Mouse (Mus musculus): ENCODE data around the gene Xdh. TPM values are rescaled to one million over a fixed set of nuclear protein-coding genes. Genes with fewer than 3 reads are reported as not detected.

The Xdh gene
- polyA plus RNA-seq, 1 experiment: 0.33 TPM

DNA sequence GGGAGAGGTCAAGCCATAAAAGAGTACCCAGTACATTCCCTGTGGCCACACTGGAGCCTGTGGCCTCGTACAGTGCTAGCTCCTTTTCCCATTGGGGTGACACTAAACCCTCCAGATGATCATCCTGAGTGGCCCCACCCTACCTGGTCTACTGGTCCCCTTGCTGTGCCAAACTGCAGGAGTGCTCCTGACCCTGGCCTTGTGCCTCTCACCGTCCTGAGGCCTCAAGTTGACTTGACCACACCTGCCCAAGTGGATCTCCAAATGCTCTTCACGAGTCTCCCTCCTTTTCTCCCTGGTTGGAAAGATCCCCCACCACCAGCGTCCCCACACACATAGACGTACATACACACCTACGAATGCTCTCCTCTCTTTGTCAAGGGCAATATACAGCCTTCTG is 69.7 kb downstream of the Xdh start:
- Histone ChIP-seq H3K4me3 (ENCODE audit: insufficient read depth, poor library complexity, severe bottlenecking) (no peak overlapping the region), H3K79me2 (ENCODE audit: control insufficient read depth, insufficient read depth) (no peaks in the 10 kb centered on the region), H3K36me3 (ENCODE audit: control insufficient read depth, insufficient read depth) (no peaks in the 10 kb centered on the region), H3ac (ENCODE audit: control insufficient read depth, insufficient read length, low read depth) (no peak overlapping the region), H3K79me3 (ENCODE audit: low read depth) (no peaks in the 10 kb centered on the region), H3K27me3 (ENCODE audit: control insufficient read depth, insufficient read depth, insufficient read length) (peaks cover 4% of the 10 kb centered on the region)
- TF ChIP-seq MYOG (IDR thresholded peaks at IDR 0.05; ENCODE audit: control insufficient read depth, extremely low read depth, insufficient read length): no peak

DNA sequence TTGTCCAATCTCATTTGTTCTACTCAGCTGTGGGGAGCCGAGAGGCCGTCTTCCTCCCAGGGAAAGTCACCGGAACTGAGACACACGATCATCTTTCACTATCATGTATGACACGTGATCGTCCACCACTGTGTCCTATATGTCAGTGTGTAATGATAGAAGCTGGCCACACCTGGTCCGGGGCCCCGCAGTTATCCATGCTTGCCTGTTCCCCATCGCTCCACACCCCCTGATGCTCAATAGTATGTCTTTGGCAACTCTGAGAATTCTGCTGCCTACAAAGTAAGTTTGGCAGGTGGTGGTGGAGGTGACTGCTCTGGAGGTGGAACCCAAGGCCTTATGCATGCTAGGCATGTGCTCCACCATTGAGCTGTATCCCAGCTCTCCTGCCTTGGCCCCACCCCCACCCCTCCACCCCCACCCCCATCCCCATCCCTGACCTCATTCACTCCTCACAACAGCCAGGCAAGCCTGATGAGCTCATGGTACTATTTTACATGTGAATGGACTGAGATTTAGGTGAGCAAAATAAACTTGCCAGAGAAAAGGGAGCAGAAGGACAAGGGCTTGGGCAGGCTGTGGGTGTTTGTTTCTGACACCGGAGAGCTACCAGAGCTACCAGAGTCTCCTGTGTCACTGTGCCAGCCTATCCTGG is 70.6 kb downstream of the Xdh start:
- Histone ChIP-seq H3K27me3 (ENCODE audit: control insufficient read depth, insufficient read depth, insufficient read length) (no peaks in the 10 kb centered on the region), H3ac (ENCODE audit: control insufficient read depth, insufficient read length, low read depth) (no peak overlapping the region), H3K79me3 (ENCODE audit: low read depth) (no peaks in the 10 kb centered on the region), H3K4me3 (ENCODE audit: insufficient read depth, poor library complexity, severe bottlenecking) (no peak overlapping the region), H3K79me2 (ENCODE audit: control insufficient read depth, insufficient read depth) (no peaks in the 10 kb centered on the region), H3K36me3 (ENCODE audit: control insufficient read depth, insufficient read depth) (no peaks in the 10 kb centered on the region)
- no peak for TF ChIP-seq FOSL1 (IDR thresholded peaks at IDR 0.05; ENCODE audit: insufficient read depth, low read length, poor library complexity, severe bottlenecking)
- no peak for TF ChIP-seq USF1 (IDR thresholded peaks at IDR 0.05; ENCODE audit: low read depth)
- TF ChIP-seq CTCF (IDR thresholded peaks at IDR 0.05; ENCODE audit: control insufficient read depth, insufficient read depth, insufficient read length): no peak
- TF ChIP-seq MYOD1 (IDR thresholded peaks at IDR 0.05; ENCODE audit: control insufficient read depth, insufficient read length, low read depth): no peak
- no peak for TF ChIP-seq CEBPB (IDR thresholded peaks at IDR 0.05; ENCODE audit: low read depth)
- no peak for TF ChIP-seq MYOG (IDR thresholded peaks at IDR 0.05; ENCODE audit: control insufficient read depth, extremely low read depth, insufficient read length)
- no peak for TF ChIP-seq MAX (IDR thresholded peaks at IDR 0.05)

DNA sequence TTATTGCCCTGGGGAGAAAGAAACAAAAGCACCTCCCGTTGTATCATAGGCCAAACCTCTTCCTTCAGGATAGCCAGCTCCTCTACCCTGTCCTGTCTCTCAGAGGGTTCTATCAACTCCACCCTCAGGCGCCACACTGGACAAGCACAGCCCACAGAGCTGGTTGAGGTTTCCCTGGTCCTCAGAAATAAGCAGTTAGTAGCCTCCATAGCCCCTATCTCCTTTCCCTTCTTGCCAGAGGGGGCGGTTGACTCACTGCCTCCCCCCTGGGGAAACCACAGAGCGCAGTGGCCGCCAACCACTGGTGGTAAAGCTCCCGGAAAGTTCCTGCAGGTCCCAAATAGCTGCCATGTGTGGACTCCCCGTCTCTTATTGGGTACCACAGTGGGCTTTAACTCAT is 74.3 kb downstream of the Xdh start:
- Histone ChIP-seq H3K79me2 (ENCODE audit: control insufficient read depth, insufficient read depth) (no peaks in the 10 kb centered on the region), H3K36me3 (ENCODE audit: control insufficient read depth, insufficient read depth) (no peaks in the 10 kb centered on the region), H3K27me3 (ENCODE audit: control insufficient read depth, insufficient read depth, insufficient read length) (no peaks in the 10 kb centered on the region), H3K79me3 (ENCODE audit: low read depth) (no peaks in the 10 kb centered on the region), H3ac (ENCODE audit: control insufficient read depth, insufficient read length, low read depth) (no peak overlapping the region), H3K4me3 (ENCODE audit: insufficient read depth, poor library complexity, severe bottlenecking) (no peak overlapping the region)
- TF ChIP-seq MYOD1 (IDR thresholded peaks at IDR 0.05; ENCODE audit: control insufficient read depth, insufficient read length, low read depth) (no peak), MAX (IDR thresholded peaks at IDR 0.05) (no peak), CTCF (IDR thresholded peaks at IDR 0.05; ENCODE audit: control insufficient read depth, insufficient read depth, insufficient read length) (no peak), USF1 (IDR thresholded peaks at IDR 0.05; ENCODE audit: low read depth) (no peak), CEBPB (IDR thresholded peaks at IDR 0.05; ENCODE audit: low read depth) (no peak), FOSL1 (IDR thresholded peaks at IDR 0.05; ENCODE audit: insufficient read depth, low read length, poor library complexity, severe bottlenecking) (no peak), MYOG (IDR thresholded peaks at IDR 0.05; ENCODE audit: control insufficient read depth, extremely low read depth, insufficient read length) (no peak)

DNA sequence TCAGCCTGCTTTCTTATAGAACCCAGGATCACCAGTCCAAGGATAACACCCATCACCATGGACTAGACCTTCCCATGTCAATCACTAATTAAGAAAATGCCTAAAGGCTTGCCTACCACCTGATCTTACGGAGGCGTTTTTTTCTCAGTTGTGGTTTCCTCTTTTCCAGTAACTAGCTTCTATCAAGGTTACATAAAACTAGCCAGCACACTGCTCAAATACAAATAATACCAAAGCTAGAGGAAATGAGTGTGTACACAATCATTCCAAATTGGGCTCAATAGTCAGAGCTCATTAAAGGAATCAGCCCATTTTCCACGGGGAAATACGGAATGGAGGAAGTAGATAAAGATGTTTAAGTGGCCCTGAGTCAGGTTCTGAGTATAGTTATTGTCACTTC is 74.7 kb downstream of the Xdh start:
- Histone ChIP-seq H3K79me2 (ENCODE audit: control insufficient read depth, insufficient read depth) (no peaks in the 10 kb centered on the region), H3K36me3 (ENCODE audit: control insufficient read depth, insufficient read depth) (no peaks in the 10 kb centered on the region), H3K79me3 (ENCODE audit: low read depth) (no peaks in the 10 kb centered on the region), H3K4me3 (ENCODE audit: insufficient read depth, poor library complexity, severe bottlenecking) (no peak overlapping the region), H3ac (ENCODE audit: control insufficient read depth, insufficient read length, low read depth) (no peak overlapping the region), H3K27me3 (ENCODE audit: control insufficient read depth, insufficient read depth, insufficient read length) (no peaks in the 10 kb centered on the region)
- TF ChIP-seq MYOG (IDR thresholded peaks at IDR 0.05; ENCODE audit: control insufficient read depth, extremely low read depth, insufficient read length) (no peak), MYOD1 (IDR thresholded peaks at IDR 0.05; ENCODE audit: control insufficient read depth, insufficient read length, low read depth) (no peak), USF1 (IDR thresholded peaks at IDR 0.05; ENCODE audit: low read depth) (no peak), FOSL1 (IDR thresholded peaks at IDR 0.05; ENCODE audit: insufficient read depth, low read length, poor library complexity, severe bottlenecking) (no peak), MAX (IDR thresholded peaks at IDR 0.05) (no peak), CEBPB (IDR thresholded peaks at IDR 0.05; ENCODE audit: low read depth) (no peak), CTCF (IDR thresholded peaks at IDR 0.05; ENCODE audit: control insufficient read depth, insufficient read depth, insufficient read length) (no peak)

DNA sequence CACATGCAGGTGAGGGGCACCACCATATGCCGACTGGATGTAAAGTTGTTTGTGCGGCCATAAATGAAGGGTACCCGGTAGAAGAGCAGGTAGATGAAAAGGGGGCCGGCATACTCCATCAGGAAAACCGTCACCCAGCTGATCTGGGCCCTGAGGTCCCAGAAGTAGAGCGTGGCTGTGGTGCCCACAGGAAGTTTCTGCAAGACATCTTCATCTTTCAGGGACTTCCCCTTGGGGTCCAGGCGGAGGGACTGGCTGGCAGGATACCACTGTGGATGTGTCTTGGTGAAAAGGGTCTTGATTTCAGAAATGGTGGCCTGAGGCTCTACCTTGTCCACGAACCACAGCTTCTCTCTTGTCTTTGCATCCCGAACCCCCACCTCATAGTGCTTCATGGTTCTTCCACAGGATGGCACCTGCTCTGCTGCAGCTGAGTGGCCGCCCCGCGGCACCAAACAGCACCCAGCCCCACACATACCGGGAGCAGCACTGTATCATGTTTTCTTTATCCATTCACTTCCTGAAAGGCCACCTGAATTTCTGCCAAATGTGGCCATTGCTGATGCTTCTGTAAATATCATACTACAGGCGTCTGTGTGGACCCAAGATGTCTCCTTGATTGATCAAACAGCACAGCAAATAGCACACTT is 78.9 kb downstream of the Xdh start:
- no peaks in the 10 kb centered on the region for H3K36me3 ChIP-seq (ENCODE audit: control insufficient read depth, insufficient read depth)
- H3K27me3 ChIP-seq (ENCODE audit: control insufficient read depth, insufficient read depth, insufficient read length): no peaks in the 10 kb centered on the region
- no peaks in the 10 kb centered on the region for H3K79me3 ChIP-seq (ENCODE audit: low read depth)
- TF ChIP-seq CEBPB (IDR thresholded peaks at IDR 0.05; ENCODE audit: low read depth) (no peak), USF1 (IDR thresholded peaks at IDR 0.05; ENCODE audit: low read depth) (no peak), MAX (IDR thresholded peaks at IDR 0.05) (no peak), CTCF (IDR thresholded peaks at IDR 0.05; ENCODE audit: control insufficient read depth, insufficient read depth, insufficient read length) (no peak), MYOG (IDR thresholded peaks at IDR 0.05; ENCODE audit: control insufficient read depth, extremely low read depth, insufficient read length) (no peak), FOSL1 (IDR thresholded peaks at IDR 0.05; ENCODE audit: insufficient read depth, low read length, poor library complexity, severe bottlenecking) (no peak), MYOD1 (IDR thresholded peaks at IDR 0.05; ENCODE audit: control insufficient read depth, insufficient read length, low read depth) (no peak)
- no peak overlapping the region for H3K4me3 ChIP-seq (ENCODE audit: insufficient read depth, poor library complexity, severe bottlenecking)
- H3ac ChIP-seq (ENCODE audit: control insufficient read depth, insufficient read length, low read depth): no peak overlapping the region
- H3K79me2 ChIP-seq (ENCODE audit: control insufficient read depth, insufficient read depth): no peaks in the 10 kb centered on the region

Data from C2C12 (cell line).